Mouse (Mus musculus) C2C12 (cell line): Measurements from ENCODE around the gene Hist2h2aa2. TPM values are rescaled to one million over a fixed set of nuclear protein-coding genes. Genes with fewer than 3 reads are reported as not detected.
"Not testable (repeated sequence)": the region's sequence is repeated elsewhere in the genome, so short reads cannot be mapped to it uniquely, and the experiment has no call there.

Experiments used
- H3K27me3 ChIP-seq: one replicate; pipeline ENCODE4 v1.6.1; 2011; ENCODE audit not compliant: control insufficient read depth, insufficient read depth, insufficient read length
- H3K36me3 ChIP-seq: one replicate; pipeline ENCODE4 v1.6.1; 2011; ENCODE audit not compliant: control insufficient read depth, insufficient read depth
- H3K4me3 ChIP-seq: one replicate; pipeline ENCODE4 v1.5.1; 2011; ENCODE audit warnings: mild to moderate bottlenecking, control low read depth; ENCODE audit not compliant: poor library complexity, insufficient read depth, severe bottlenecking
- H3K79me2 ChIP-seq: one replicate; pipeline ENCODE4 v1.6.1; 2011; ENCODE audit not compliant: control insufficient read depth, insufficient read depth
- H3K79me3 ChIP-seq: one replicate; pipeline ENCODE4 v1.6.1; 2011; ENCODE audit warnings: low read depth, control low read depth
- H3ac ChIP-seq: one replicate; pipeline ENCODE3; 2011; ENCODE audit warnings: low read depth; ENCODE audit not compliant: control insufficient read depth, insufficient read length
- CEBPB ChIP-seq: IDR thresholded peaks from one replicate; pipeline ENCODE4 v1.6.1; 2011; ENCODE audit warnings: low read depth, mild to moderate bottlenecking, control low read depth, moderate library complexity
- CTCF ChIP-seq: IDR thresholded peaks from one replicate; pipeline ENCODE4 v1.5.1; 2011; ENCODE audit not compliant: control insufficient read depth, insufficient read depth, insufficient read length
- FOSL1 ChIP-seq: IDR thresholded peaks from one replicate; pipeline ENCODE4 v1.8.0; 2011; ENCODE audit warnings: mild to moderate bottlenecking, low read length; ENCODE audit not compliant: poor library complexity, insufficient read depth, severe bottlenecking
- MAX ChIP-seq: IDR thresholded peaks from one replicate; pipeline ENCODE4 v1.6.1; 2011; ENCODE audit warnings: mild to moderate bottlenecking, control low read depth
- MYOD1 ChIP-seq: IDR thresholded peaks from one replicate; pipeline ENCODE4 v1.6.1; 2011; ENCODE audit warnings: low read depth; ENCODE audit not compliant: control insufficient read depth, insufficient read length
- MYOG ChIP-seq: IDR thresholded peaks from one replicate; pipeline ENCODE4 v1.6.1; 2011; ENCODE audit not compliant: control insufficient read depth, insufficient read length; ENCODE audit errors: extremely low read depth
- USF1 ChIP-seq: IDR thresholded peaks from one replicate; pipeline ENCODE4 v1.6.1; 2011; ENCODE audit warnings: low read depth, mild to moderate bottlenecking, control low read depth, moderate library complexity
- polyA plus RNA-seq: library from polyadenylated mRNA; unstranded; fragments of >200 nt; fragmentation: generic; extraction: Trizol; gene quantifications from one replicate; pipeline ENCODE4 v1.2.1, GENCODE M21; 2012; ENCODE audit warnings: missing spikeins

Gene Hist2h2aa2
- polyA plus RNA-seq, 1 experiment: 20.3 TPM

DNA sequence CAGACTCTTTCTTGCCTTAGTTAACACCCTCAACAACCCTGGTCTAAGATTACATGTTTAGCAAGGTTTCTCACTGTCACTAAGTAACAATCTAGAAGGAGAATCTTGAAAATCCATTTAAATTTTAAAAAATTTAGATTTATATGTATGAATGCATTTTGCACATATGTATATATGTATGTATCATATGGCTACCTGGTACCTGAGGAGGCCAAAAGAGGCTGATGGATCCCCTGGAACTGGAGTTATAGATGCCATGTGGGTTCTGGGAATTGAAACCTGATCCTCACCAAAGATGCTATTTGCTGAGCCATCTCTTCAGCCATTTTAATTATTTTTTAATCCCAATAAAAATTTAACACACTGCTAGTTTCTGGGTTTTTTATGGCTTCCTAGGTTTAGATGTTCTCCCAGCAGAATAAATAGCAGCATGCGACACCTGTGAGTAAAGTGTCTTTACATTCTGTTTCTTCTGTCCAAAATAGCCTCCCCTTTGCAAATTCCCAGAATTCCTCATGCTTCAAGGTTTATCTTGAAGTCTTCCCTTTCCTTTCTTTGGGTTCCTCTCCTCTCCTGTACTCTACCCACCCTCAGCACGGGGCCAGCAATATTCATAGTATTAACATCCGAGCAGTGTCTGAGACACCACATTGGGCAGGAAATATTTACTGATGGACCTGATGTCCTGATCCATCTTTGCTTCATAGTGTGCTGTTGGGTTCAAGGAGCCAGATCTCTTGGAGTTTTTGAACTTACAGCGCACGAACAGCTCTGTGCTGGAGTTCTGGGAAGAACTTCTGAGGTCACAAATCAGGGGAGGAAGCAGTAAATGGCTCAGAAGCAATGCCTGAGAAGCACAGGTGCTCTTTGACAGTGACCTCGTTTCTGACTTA lies 8.3 kb upstream of the Hist2h2aa2 start:
- H3K27me3 ChIP-seq: no peaks in the 10 kb centered on the region
- H3K79me2 ChIP-seq: no peaks in the 10 kb centered on the region
- no peak for TF ChIP-seq CTCF
- no peak for TF ChIP-seq MYOD1
- no peak for TF ChIP-seq MAX
- no peak for TF ChIP-seq MYOG
- H3K79me3 ChIP-seq: peaks cover 2% of the 10 kb centered on the region
- H3K4me3 ChIP-seq: peak overlapping the region; percentile 25
- H3K36me3 ChIP-seq: no peaks in the 10 kb centered on the region
- peak overlapping the region; percentile 35 for H3ac ChIP-seq

DNA sequence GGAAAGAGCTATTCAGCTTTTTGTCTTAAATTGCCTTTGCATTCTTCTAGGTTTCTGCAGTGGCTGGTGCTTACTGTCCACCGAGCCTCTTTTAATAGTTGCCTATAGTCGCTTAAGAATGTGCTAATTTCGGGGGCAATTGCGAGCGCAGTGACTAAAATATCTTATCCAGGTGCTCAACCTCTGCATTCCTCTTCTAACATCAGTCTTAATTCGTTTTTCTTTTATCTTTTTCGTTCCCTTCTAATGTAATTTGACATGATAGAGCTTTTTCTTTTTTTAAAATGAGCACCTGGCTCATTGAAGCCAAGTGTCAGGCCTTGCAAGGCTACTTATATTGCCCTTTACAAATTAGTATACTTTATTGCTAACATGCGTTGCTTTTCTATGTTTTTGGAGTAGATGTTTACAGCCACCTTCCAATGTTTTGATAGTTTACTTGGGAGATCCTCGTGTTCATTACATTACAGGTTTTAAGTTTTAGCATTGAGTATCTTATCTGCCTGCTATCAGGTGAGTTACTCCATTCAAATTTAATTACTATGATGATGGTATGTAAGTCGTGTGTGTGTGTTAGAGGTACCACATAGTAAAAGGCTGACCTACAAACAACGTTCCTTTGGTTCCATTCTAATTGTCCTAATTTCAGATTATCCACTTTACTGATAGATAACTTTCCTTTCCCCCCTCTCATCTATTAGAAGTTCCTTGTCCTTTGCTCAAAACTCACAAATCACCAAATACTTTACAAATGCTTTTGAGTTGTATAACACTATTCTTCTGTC lies 7.5 kb upstream of the Hist2h2aa2 start:
- Histone ChIP-seq H3K79me2 (no peaks in the 10 kb centered on the region), H3K27me3 (no peaks in the 10 kb centered on the region), H3K36me3 (no peaks in the 10 kb centered on the region), H3K4me3 (peak overlapping the region; percentile 25), H3K79me3 (peaks cover 2% of the 10 kb centered on the region), H3ac (peak overlapping the region; percentile 67)
- TF ChIP-seq CTCF (no peak), MYOD1 (no peak), CEBPB (no peak), MAX (no peak), FOSL1 (no peak), USF1 (no peak), MYOG (no peak)

- H3K4me3 ChIP-seq: peak within 1 kb of the TSS; percentile 25
- not testable (repeated sequence) for H3K27me3 ChIP-seq, H3K36me3 ChIP-seq, H3K79me2 ChIP-seq, H3K79me3 ChIP-seq
- H3ac ChIP-seq: peak within 1 kb of the TSS; percentile 67
Observed at GRCm38 (mm10) chr3:96246427-96246856, 6.4 kb upstream of the Hist2h2aa2 start, which contains the start of gene Hist2h3c1. Hist2h3c1 (plus strand) TSS chr3:96246685.

DNA sequence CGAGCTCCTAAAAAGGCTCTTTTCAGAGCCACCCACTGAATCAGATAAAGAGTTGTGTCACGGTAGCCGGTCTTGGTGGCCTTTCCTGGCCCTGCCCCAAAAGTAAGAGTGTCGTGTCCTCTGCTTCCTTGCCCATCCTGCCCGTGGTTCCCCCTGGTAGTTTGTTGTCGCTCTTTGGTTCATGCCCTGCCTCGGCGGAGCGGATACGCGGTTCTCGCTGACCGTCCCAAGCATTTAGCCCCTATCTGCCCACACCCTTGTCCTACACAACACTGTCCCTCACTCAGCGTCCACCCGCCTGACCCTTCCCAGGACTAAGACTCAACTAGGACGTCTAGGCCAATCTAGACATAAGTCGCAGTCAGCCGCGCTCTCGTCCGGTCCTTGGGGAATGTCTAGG lies 5.9 kb upstream of the Hist2h2aa2 start:
- H3ac ChIP-seq, H3K79me2 ChIP-seq, H3K27me3 ChIP-seq, H3K36me3 ChIP-seq, H3K79me3 ChIP-seq, H3K4me3 ChIP-seq: not testable (repeated sequence)

DNA sequence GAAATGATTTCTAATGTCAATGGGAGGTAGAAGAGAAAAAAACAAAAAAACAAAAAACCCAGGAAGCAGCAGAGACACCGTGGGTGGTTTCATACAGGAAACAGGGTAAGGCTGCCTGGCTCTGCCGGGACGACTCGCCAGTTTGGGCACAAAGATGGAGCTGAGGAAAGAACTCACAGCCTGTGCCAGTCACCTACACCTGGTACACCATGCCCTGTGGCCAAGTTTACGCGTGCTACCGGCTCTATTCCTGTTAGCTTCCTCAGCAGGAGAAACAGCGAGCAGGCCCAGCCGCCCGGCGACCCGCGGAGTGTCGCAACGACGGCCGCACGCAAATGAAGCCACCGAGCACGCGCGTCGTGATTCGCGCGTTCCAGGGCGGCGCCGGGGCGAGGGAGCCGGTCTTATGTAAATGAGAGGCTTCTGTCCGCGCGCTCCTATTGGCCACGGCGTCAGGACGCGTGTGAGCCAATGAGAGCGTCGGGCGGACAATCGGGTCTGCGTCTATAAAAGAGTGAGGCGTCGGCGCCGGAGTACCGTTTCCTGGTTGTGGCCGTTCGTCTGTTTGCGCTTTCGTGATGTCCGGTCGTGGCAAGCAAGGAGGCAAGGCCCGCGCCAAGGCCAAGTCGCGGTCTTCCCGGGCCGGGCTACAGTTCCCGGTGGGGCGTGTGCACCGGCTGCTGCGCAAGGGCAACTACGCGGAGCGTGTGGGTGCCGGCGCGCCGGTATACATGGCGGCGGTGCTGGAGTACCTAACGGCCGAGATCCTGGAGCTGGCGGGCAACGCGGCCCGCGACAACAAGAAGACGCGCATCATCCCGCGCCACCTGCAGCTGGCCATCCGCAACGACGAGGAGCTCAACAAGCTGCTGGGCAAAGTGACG lies 5.2 kb upstream of the Hist2h2aa2 start, which contains the start of gene Hist2h2aa1:
Gene Hist2h2aa1, plus strand, starts transcription at position 495 of the 884 bp plus-strand sequence.
- not testable (repeated sequence) for H3K36me3 ChIP-seq, H3K79me2 ChIP-seq, H3K79me3 ChIP-seq, H3K27me3 ChIP-seq
- Histone ChIP-seq H3ac (peak within 1 kb of the TSS; percentile 91), H3K4me3 (peak within 1 kb of the TSS; percentile 18)
- TF ChIP-seq CEBPB: peak; percentile 71

DNA sequence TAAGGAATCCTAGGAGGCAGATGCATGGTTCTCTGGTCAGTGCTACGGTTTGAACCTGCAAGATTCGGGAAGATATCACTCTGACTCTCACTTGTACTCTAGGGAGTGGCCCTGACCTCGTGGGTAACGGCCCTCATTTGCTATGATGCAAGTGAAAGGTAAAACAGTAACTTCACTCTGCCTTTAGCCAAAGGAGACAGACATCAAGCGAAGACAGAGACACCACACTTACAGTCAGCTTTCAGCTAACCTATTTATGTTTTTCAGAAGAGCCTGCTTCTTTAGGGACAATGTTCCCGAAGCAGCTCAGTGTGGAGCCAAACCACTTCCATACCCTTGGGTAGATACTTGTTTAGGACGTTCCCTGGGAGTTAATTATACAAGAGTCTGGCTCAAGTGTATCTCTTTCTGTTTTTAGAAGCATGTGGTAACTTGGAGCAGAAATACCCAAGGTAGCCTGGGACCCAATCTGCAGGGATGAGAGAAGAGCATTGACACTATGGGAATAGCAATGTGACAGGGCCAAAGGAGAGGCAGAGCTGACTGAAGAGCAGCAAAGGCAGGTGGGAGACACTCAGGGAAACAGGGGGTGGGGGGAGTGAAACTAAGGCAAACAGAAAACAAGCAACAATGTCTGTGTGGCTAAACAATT lies 4.0 kb upstream of the Hist2h2aa2 start:
- Histone ChIP-seq H3K79me3 (peaks cover 2% of the 10 kb centered on the region), H3K4me3 (no peak overlapping the region), H3K79me2 (no peaks in the 10 kb centered on the region), H3K27me3 (no peaks in the 10 kb centered on the region), H3ac (peak overlapping the region; percentile 2), H3K36me3 (no peaks in the 10 kb centered on the region)
- TF ChIP-seq CTCF: no peak
- TF ChIP-seq MAX: no peak
- TF ChIP-seq FOSL1: no peak
- no peak for TF ChIP-seq MYOG
- no peak for TF ChIP-seq MYOD1
- TF ChIP-seq CEBPB: no peak
- no peak for TF ChIP-seq USF1
